Mouse (Mus musculus) thymus, adult 2 months (tissue): ENCODE measurements around the gene Kank2. TPM values are rescaled to one million over a fixed set of nuclear protein-coding genes. Genes with fewer than 3 reads are reported as not detected.

ENCODE experiments used
- DNase-seq: peaks from one replicate; pipeline ENCODE4 v3.0.0; 2021
- H3K27ac ChIP-seq: fragments of 200-500 bp; 2 replicates; pipeline ENCODE4 v1.5.1; 2012; ENCODE audit warnings: low read length, control low read depth; ENCODE audit not compliant: control insufficient read depth, insufficient read depth
- H3K27me3 ChIP-seq: fragments of 200-500 bp; 2 replicates; pipeline ENCODE4 v1.6.1; 2012; ENCODE audit warnings: mild to moderate bottlenecking, low read length, moderate library complexity, mixed read lengths; ENCODE audit not compliant: control insufficient read depth, insufficient read depth
- H3K36me3 ChIP-seq: fragments of 200-500 bp; 2 replicates; pipeline ENCODE4 v1.6.1; 2012; ENCODE audit warnings: mild to moderate bottlenecking, low read length, moderate library complexity; ENCODE audit not compliant: control insufficient read depth, insufficient read depth
- H3K4me1 ChIP-seq: fragments of 200-500 bp; replicated peaks from 2 replicates; pipeline ENCODE4 v1.6.1; 2012; ENCODE audit warnings: low read length; ENCODE audit not compliant: control insufficient read depth, insufficient read depth
- H3K4me3 ChIP-seq: fragments of 200-500 bp; 2 replicates; pipeline ENCODE4 v1.5.1; 2012; ENCODE audit warnings: mild to moderate bottlenecking, low read length, control low read depth, moderate library complexity; ENCODE audit not compliant: control insufficient read depth, insufficient read depth
- CTCF ChIP-seq: fragments of 200-500 bp; IDR thresholded peaks from 2 replicates; pipeline ENCODE4 v1.5.1; 2012; ENCODE audit warnings: mild to moderate bottlenecking, control low read depth, low read length, moderate library complexity, borderline replicate concordance; ENCODE audit not compliant: control insufficient read depth, poor library complexity, insufficient read depth; ENCODE audit errors: extremely low read depth
- POLR2A ChIP-seq: fragments of 200-500 bp; IDR thresholded peaks from 2 replicates; pipeline ENCODE4 v1.6.1; 2012; ENCODE audit warnings: mild to moderate bottlenecking, low read length, control low read depth, moderate library complexity; ENCODE audit not compliant: control insufficient read depth, poor library complexity, insufficient read depth; ENCODE audit errors: extremely low read depth
- WGBS: fragments of 180-500 bp; shearing (Covaris S2); methylation state at CpG from one replicate; pipeline ENCODE4 v1.1.7; 2018; 5-methylcytosine and 5-hydroxymethylcytosine counted together
- polyA plus RNA-seq: library from polyadenylated mRNA; depleted of rRNA; stranded (reverse); fragments of >200 nt; gene quantifications from 2 replicates; pipeline ENCODE4 v1.2.3, GENCODE M21; 2012

Kank2 gene
- polyA plus RNA-seq, 1 experiment = 12.6 TPM

GRCm38 (mm10) chr9:21752252-21752792 lies 46.2 kb downstream of the Kank2 start:
- TF ChIP-seq CTCF (no peak), POLR2A (no peak)
- no peaks in the 10 kb centered on the region for H3K27me3 ChIP-seq
- 88% methylated on average over 10 of the region's 10 CpGs for WGBS
- no peak overlapping the region for H3K4me3 ChIP-seq
- no peak overlapping the region for H3K27ac ChIP-seq
- H3K36me3 ChIP-seq = peaks cover 6% of the 10 kb centered on the region; the same call in 1 of the 2 replicates
- DNase-seq = no peak
- H3K4me1 ChIP-seq = peaks cover 3% of the 10 kb centered on the region

DNA sequence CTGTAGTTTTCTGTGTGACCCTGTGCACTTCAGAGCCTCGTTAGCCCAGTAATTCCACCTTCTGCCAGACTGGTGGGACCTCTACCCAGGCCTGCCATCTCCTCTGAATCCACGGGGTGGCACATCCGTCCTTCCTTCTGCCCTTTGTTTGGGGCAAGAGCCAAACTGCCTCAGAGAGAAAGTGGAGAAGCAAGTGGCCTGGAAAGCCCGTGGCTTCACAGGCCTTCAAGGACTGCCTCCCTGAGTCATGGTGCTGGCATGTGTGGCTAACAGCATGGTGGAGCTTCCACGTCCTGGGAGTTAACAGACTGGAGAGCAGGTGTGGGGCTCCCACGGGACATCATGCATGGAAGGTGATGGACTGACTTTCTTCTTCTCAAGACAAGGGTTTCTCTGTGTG lies 47.2 kb downstream of the Kank2 start:
- Histone ChIP-seq H3K27me3 (no peaks in the 10 kb centered on the region), H3K27ac (no peak overlapping the region), H3K4me3 (no peak overlapping the region), H3K36me3 (peaks cover 6% of the 10 kb centered on the region; the same call in 1 of the 2 replicates), H3K4me1 (no peaks in the 10 kb centered on the region)
- 74% methylated on average over 6 of the region's 6 CpGs for WGBS
- TF ChIP-seq POLR2A (no peak), CTCF (no peak)
- DNase-seq = no peak

GRCm38 (mm10) chr9:21750370-21750769 lies 48.2 kb downstream of the Kank2 start:
- H3K4me1 ChIP-seq = no peaks in the 10 kb centered on the region
- no peak for TF ChIP-seq CTCF
- TF ChIP-seq POLR2A = no peak
- peaks cover 6% of the 10 kb centered on the region; the same call in 1 of the 2 replicates for H3K36me3 ChIP-seq
- no peaks in the 10 kb centered on the region for H3K27me3 ChIP-seq
- no peak for DNase-seq
- no peak overlapping the region for H3K27ac ChIP-seq
- 92% methylated on average over 3 of the region's 3 CpGs for WGBS
- H3K4me3 ChIP-seq = no peak overlapping the region

- WGBS = 96% methylated on average over 6 of the region's 6 CpGs
- Histone ChIP-seq H3K27ac (no peak overlapping the region), H3K4me1 (no peaks in the 10 kb centered on the region), H3K36me3 (peaks cover 6% of the 10 kb centered on the region; the same call in 1 of the 2 replicates), H3K27me3 (no peaks in the 10 kb centered on the region), H3K4me3 (no peak overlapping the region)
- no peak for TF ChIP-seq CTCF
- no peak for TF ChIP-seq POLR2A
- DNase-seq = no peak
Measured at GRCm38 (mm10) chr9:21749382-21750118, 49.0 kb downstream of the Kank2 start.

- H3K4me1 ChIP-seq = no peaks in the 10 kb centered on the region
- no peak for DNase-seq
- H3K27me3 ChIP-seq = no peaks in the 10 kb centered on the region
- TF ChIP-seq POLR2A = no peak
- TF ChIP-seq CTCF = no peak
- no peak overlapping the region for H3K27ac ChIP-seq
- H3K36me3 ChIP-seq = peaks cover 6% of the 10 kb centered on the region; the same call in 1 of the 2 replicates
- no peak overlapping the region for H3K4me3 ChIP-seq
- 91% methylated on average over 10 of the region's 10 CpGs for WGBS
Measured at GRCm38 (mm10) chr9:21748491-21748890, 50.1 kb downstream of the Kank2 start.

DNA sequence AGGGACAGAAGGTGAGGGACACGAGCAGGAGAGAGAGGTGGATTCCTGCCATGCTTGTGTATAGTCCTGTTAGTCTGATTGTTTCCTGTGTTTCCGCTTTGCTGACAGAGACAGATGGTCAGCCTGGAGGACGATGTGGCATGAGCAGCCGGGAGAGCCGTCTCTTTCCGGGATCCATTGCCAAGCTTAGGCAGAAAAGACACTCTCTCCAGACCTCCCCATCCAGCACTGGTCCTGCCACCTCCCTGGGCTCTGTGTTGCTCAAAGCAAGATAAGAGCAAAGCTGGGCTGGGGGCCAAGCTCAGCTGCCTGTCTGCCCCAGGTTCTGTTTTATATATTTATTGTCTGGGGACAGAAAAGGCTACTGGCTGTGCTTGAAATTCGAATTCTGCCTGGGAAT lies 50.5 kb downstream of the Kank2 start:
- Histone ChIP-seq H3K27me3 (no peaks in the 10 kb centered on the region), H3K27ac (no peak overlapping the region), H3K4me3 (no peak overlapping the region), H3K4me1 (no peaks in the 10 kb centered on the region), H3K36me3 (peaks cover 6% of the 10 kb centered on the region; the same call in 1 of the 2 replicates)
- no peak for DNase-seq
- WGBS = 79% methylated on average over 7 of the region's 7 CpGs
- TF ChIP-seq POLR2A (no peak), CTCF (no peak)
